Mouse (Mus musculus) forebrain, embryonic 14.5 days (tissue): ENCODE measurements at regions not wholly inside any gene's neighbourhood (a gene's known extent, or its start where the extent isn't known, plus 50 kb on each side); places are given as distances from the start of the nearest gene placed in this dataset.
A peak's percentile ranks its signal among the peaks of the same experiment; 100 is the strongest.
"Not testable (repeated sequence)": the region's sequence is repeated elsewhere in the genome, so short reads cannot be mapped to it uniquely, and the experiment has no call there.

Experiments used
- ATAC-seq: fragments of 200-750 bp; cut with Nextera tagmentation; 2 replicates; pipeline ENCODE4 v1.8.0; 2017; ENCODE audit warnings: mild to moderate bottlenecking, moderate library complexity
- DNase-seq: peaks from one replicate; pipeline ENCODE4 v3.0.0-alpha.2; 2015; ENCODE audit warnings: low spot score
- H3K27ac ChIP-seq: fragments of 300-500 bp; sonication (generic); 2 replicates; pipeline ENCODE4 v1.5.1; 2014; ENCODE audit warnings: low read depth, mild to moderate bottlenecking, control low read depth, low read length, moderate library complexity
- H3K27me3 ChIP-seq: fragments of 300-500 bp; sonication (generic); replicated peaks from 2 replicates; pipeline ENCODE4 v1.6.1; 2014; ENCODE audit warnings: low read length, control low read depth, mixed read lengths; ENCODE audit not compliant: control insufficient read depth, insufficient read depth
- H3K36me3 ChIP-seq: fragments of 300-500 bp; sonication (generic); 2 replicates; pipeline ENCODE4 v1.6.1; 2014; ENCODE audit warnings: low read length, control low read depth; ENCODE audit not compliant: control insufficient read depth, insufficient read depth
- H3K4me1 ChIP-seq: fragments of 300-500 bp; sonication (generic); 2 replicates; pipeline ENCODE4 v1.6.1; 2014; ENCODE audit warnings: antibody characterized with exemption, low read length, control low read depth; ENCODE audit not compliant: control insufficient read depth, insufficient read depth
- H3K4me2 ChIP-seq: fragments of 300-500 bp; sonication (generic); 2 replicates; pipeline ENCODE4 v1.6.1; 2014; ENCODE audit warnings: mild to moderate bottlenecking, control low read depth, low read length
- H3K4me3 ChIP-seq: fragments of 300-500 bp; sonication (generic); 2 replicates; pipeline ENCODE4 v1.5.1; 2014; ENCODE audit warnings: low read depth, low read length, control low read depth
- H3K9ac ChIP-seq: fragments of 300-500 bp; sonication (generic); 2 replicates; pipeline ENCODE4 v1.6.1; 2014; ENCODE audit warnings: mild to moderate bottlenecking, low read length, control low read depth, moderate library complexity
- H3K9me3 ChIP-seq: fragments of 300-500 bp; sonication (generic); replicated peaks from 2 replicates; pipeline ENCODE4 v1.6.1; 2016; ENCODE audit warnings: low read length, control low read depth, mixed read lengths; ENCODE audit not compliant: control insufficient read depth
- WGBS: fragments of 180-500 bp; shearing (Covaris S2); extraction: QIAGEN DNeasy Blood & Tissue Kit; methylation state at CpG from one replicate; pipeline ENCODE4 v1.1.7; 2014; 5-methylcytosine and 5-hydroxymethylcytosine counted together

- DNase-seq (no peak), ATAC-seq (no peak)
- no peak overlapping the region for H3K9ac ChIP-seq
- no peak overlapping the region for H3K4me3 ChIP-seq
- H3K9me3 ChIP-seq, result peaks cover 65% of the 10 kb centered on the region
- H3K27me3 ChIP-seq, result no peaks in the 10 kb centered on the region
- no peak overlapping the region for H3K4me2 ChIP-seq
- WGBS, result 56% methylated on average over 2 of the region's 2 CpGs
- H3K36me3 ChIP-seq, result no peaks in the 10 kb centered on the region
- no peaks in the 10 kb centered on the region for H3K4me1 ChIP-seq
- no peak overlapping the region for H3K27ac ChIP-seq
These were observed 107.5 kb upstream of the Vmn1r2 start for GRCm38 (mm10) chr4:3059511-3060054.

GRCm38 (mm10) chr4:3062027-3062605 is 105.0 kb upstream of the Vmn1r2 start:
- Histone ChIP-seq H3K9me3 (peaks cover 73% of the 10 kb centered on the region), H3K4me2 (no peak overlapping the region), H3K36me3 (no peaks in the 10 kb centered on the region), H3K27me3 (no peaks in the 10 kb centered on the region), H3K27ac (no peak overlapping the region), H3K4me3 (no peak overlapping the region), H3K9ac (no peak overlapping the region), H3K4me1 (no peaks in the 10 kb centered on the region)
- 66% methylated on average over 2 of the region's 2 CpGs for WGBS
- ATAC-seq, result no peak
- no peak for DNase-seq

GRCm38 (mm10) chr4:3063966-3064365 is 103.2 kb upstream of the Vmn1r2 start:
- H3K27ac ChIP-seq, result no peak overlapping the region
- H3K9me3 ChIP-seq, result peaks cover 81% of the 10 kb centered on the region
- no peaks in the 10 kb centered on the region for H3K4me1 ChIP-seq
- H3K27me3 ChIP-seq, result no peaks in the 10 kb centered on the region
- H3K9ac ChIP-seq, result no peak overlapping the region
- DNase-seq (no peak), ATAC-seq (no peak)
- no peak overlapping the region for H3K4me2 ChIP-seq
- H3K4me3 ChIP-seq, result no peak overlapping the region
- WGBS, result 47% methylated on average over 3 of the region's 3 CpGs
- H3K36me3 ChIP-seq, result no peaks in the 10 kb centered on the region

GRCm38 (mm10) chr4:3064571-3064970 is 102.5 kb upstream of the Vmn1r2 start:
- Histone ChIP-seq H3K27ac (no peak overlapping the region), H3K9me3 (peaks cover 81% of the 10 kb centered on the region), H3K27me3 (no peaks in the 10 kb centered on the region), H3K4me3 (no peak overlapping the region), H3K4me2 (no peak overlapping the region), H3K4me1 (no peaks in the 10 kb centered on the region), H3K36me3 (no peaks in the 10 kb centered on the region), H3K9ac (no peak overlapping the region)
- no peak for DNase-seq
- 39% methylated on average over 3 of the region's 3 CpGs for WGBS
- ATAC-seq, result no peak

GRCm38 (mm10) chr4:3065335-3065734 is 101.8 kb upstream of the Vmn1r2 start:
- H3K36me3 ChIP-seq, H3K4me2 ChIP-seq, H3K4me1 ChIP-seq, H3K27me3 ChIP-seq, ATAC-seq, DNase-seq, H3K9ac ChIP-seq, H3K27ac ChIP-seq, H3K4me3 ChIP-seq: not testable (repeated sequence)
- peaks cover 81% of the 10 kb centered on the region for H3K9me3 ChIP-seq
- 71% methylated on average over 3 of the region's 3 CpGs for WGBS

GRCm38 (mm10) chr4:3066051-3066736 is 100.9 kb upstream of the Vmn1r2 start:
- Histone ChIP-seq H3K9me3 (peaks cover 87% of the 10 kb centered on the region), H3K4me3 (no peak overlapping the region), H3K27ac (no peak overlapping the region), H3K4me2 (no peak overlapping the region), H3K27me3 (no peaks in the 10 kb centered on the region), H3K9ac (no peak overlapping the region), H3K36me3 (no peaks in the 10 kb centered on the region), H3K4me1 (no peaks in the 10 kb centered on the region)
- ATAC-seq (0 out of 2 replicates have a peak, but pooled peaks have one; percentile 8), DNase-seq (no peak)
- 81% methylated on average over 5 of the region's 5 CpGs for WGBS

GRCm38 (mm10) chr4:3067265-3067664 is 99.9 kb upstream of the Vmn1r2 start:
- no peak overlapping the region for H3K27ac ChIP-seq
- H3K4me3 ChIP-seq, result no peak overlapping the region
- no peak; the same call in 1 of the 2 replicates for ATAC-seq
- 53% methylated on average over 2 of the region's 2 CpGs for WGBS
- no peaks in the 10 kb centered on the region for H3K36me3 ChIP-seq
- peaks cover 87% of the 10 kb centered on the region for H3K9me3 ChIP-seq
- H3K27me3 ChIP-seq, result no peaks in the 10 kb centered on the region
- no peak overlapping the region for H3K4me2 ChIP-seq
- no peak overlapping the region for H3K9ac ChIP-seq
- H3K4me1 ChIP-seq, result no peaks in the 10 kb centered on the region
- no peak for DNase-seq

GRCm38 (mm10) chr4:3067666-3068065 is 99.5 kb upstream of the Vmn1r2 start:
- no peak for DNase-seq
- Histone ChIP-seq H3K27me3 (no peaks in the 10 kb centered on the region), H3K9ac (no peak overlapping the region), H3K36me3 (no peaks in the 10 kb centered on the region), H3K4me1 (no peaks in the 10 kb centered on the region), H3K9me3 (peaks cover 86% of the 10 kb centered on the region), H3K4me2 (no peak overlapping the region), H3K4me3 (no peak overlapping the region), H3K27ac (no peak overlapping the region)
- 43% methylated on average over 2 of the region's 2 CpGs for WGBS
- peak; percentile 41 for ATAC-seq
